Mouse (Mus musculus): ENCODE data around the gene Lin28a. TPM values are rescaled to one million over a fixed set of nuclear protein-coding genes. Genes with fewer than 3 reads are reported as not detected.
"Not testable (repeated sequence)": the region's sequence is repeated elsewhere in the genome, so short reads cannot be mapped to it uniquely, and the experiment has no call there.

Gene Lin28a
- polyA plus RNA-seq, 1 experiment from 2014 or later: 1.8 TPM

DNA sequence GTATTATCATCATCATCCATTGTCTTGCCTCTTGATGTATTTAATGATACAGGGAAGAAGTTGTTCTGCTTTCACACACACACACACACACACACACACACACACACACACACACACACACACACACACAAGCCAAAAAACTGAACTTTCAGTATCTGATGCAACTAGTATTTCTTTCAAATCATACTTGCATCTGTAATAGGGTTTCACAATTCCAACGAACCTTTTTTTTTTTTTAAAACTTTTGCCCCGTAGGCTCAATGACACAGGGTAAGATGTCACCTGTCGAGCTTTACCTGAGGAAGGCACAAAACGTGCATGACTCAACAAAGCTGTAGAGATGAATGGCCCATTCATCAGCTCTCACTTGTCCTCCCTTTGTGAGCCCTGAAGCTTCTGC lies 16.4 kb downstream of the Lin28a start:
- H3K27me3 ChIP-seq: no peaks in the 10 kb centered on the region
- H3K4me1 ChIP-seq (replicated peaks): peaks cover 20% of the 10 kb centered on the region
- no peak overlapping the region for H3K4me2 ChIP-seq
- WGBS (ENCODE audit: insufficient replicate concordance): 60% methylated on average over 4 of the region's 4 CpGs
- no peak overlapping the region for H3K27ac ChIP-seq
- no peak overlapping the region for H3K4me3 ChIP-seq (replicated peaks)
- ATAC-seq (ENCODE audit: low read depth) (no peak), DNase-seq (no peak)
- H3K9ac ChIP-seq: no peak overlapping the region
- H3K9me3 ChIP-seq (replicated peaks): no peaks in the 10 kb centered on the region
- H3K36me3 ChIP-seq: peaks cover 7% of the 10 kb centered on the region; the same call in 1 of the 2 replicates

DNA sequence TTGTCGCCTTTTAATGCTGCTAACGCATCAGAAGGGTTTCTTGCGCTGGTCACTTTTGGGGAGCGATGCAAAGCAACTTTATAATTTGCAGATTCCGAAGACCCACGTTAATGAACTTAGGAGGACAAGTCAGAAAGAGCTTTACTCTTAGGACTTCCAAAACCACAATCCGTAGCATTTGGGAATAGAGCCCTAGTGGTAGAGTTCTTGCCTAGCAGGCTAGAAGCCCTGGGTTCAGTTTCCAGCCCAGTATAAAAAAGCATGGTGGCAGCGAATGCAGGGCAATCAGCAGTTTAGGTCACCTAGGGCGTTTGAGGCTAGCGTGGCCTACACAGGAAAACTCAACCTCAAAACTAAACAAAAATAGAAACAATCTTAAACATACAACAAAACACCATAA lies 16.9 kb downstream of the Lin28a start:
- no peaks in the 10 kb centered on the region for H3K9me3 ChIP-seq (replicated peaks)
- H3K36me3 ChIP-seq: peaks cover 10% of the 10 kb centered on the region; the same call in 1 of the 2 replicates
- no peak overlapping the region for H3K9ac ChIP-seq
- DNase-seq: no peak
- H3K27me3 ChIP-seq: no peaks in the 10 kb centered on the region
- H3K4me3 ChIP-seq (replicated peaks): no peak overlapping the region
- H3K4me2 ChIP-seq: peak overlapping the region; percentile 75
- no peak for ATAC-seq (ENCODE audit: low read depth)
- 62% methylated on average over 10 of the region's 10 CpGs for WGBS (ENCODE audit: insufficient replicate concordance)
- no peak overlapping the region for H3K27ac ChIP-seq
- H3K4me1 ChIP-seq (replicated peaks): peaks cover 20% of the 10 kb centered on the region

DNA sequence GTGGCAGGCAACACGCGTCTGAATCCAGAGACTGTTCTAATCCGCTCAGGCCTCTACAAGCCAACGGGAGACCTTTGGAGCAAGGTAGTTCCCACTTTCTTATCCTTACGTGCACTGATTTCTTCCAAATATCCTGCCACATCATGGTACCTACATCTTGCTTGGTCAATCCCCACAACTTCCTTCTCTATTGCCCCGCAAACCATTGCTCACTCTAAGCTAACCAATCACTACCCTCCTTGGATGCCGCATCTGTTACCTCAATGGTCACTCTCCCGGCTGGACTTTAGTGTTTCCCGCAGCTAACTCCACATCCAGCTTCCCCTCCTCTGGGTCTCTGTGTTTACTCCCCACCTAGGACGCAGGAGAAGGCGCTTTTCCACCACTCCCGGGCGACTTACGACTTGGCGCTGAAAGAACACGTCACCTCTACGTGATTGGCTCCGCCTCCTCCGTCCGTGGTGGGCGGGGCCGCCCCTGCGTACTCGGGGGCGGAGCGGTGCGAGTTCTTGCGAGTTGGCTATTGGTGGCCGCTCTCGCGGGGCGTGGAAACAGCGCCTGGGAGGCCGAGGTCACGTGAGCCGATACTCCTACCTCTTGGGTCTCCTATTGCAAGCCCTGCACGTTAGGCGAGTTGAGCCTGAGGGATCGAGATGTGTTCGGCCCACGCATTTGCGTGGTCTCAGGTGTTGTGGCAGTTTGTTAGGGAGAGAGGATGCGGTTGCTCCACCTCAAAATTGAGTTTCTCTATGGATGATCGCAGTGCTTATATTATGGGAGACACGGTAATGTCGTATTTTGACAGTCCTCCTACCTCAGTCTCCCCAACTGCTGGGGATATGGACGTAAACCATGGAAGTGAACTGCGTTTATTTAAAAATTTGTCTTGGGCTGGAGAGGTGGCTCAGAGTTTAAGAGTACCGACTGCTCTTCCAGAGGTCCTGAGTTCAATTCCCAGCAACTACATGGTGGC lies 17.9 kb downstream of the Lin28a start, which contains the start of gene Dhdds:
TSS of gene Dhdds (minus strand) at position 453 of the 973 bp plus-strand sequence.
- H3K27ac ChIP-seq: peak within 1 kb of the TSS; percentile 31; the same call in 1 of the 2 replicates
- peak; percentile 95 for ATAC-seq (ENCODE audit: low read depth)
- peak; percentile 83 for DNase-seq
- WGBS (ENCODE audit: insufficient replicate concordance): 1% methylated on average over 49 of the region's 49 CpGs
- no peaks in the 10 kb centered on the region for H3K9me3 ChIP-seq (replicated peaks)
- no peaks in the 10 kb centered on the region for H3K27me3 ChIP-seq
- H3K4me1 ChIP-seq (replicated peaks): peaks cover 20% of the 10 kb centered on the region
- H3K4me2 ChIP-seq: peak within 1 kb of the TSS; percentile 75
- H3K36me3 ChIP-seq: peaks cover 19% of the 10 kb centered on the region
- peak within 1 kb of the TSS; percentile 82 for H3K9ac ChIP-seq
- peak within 1 kb of the TSS; percentile 79 for H3K4me3 ChIP-seq (replicated peaks)

DNA sequence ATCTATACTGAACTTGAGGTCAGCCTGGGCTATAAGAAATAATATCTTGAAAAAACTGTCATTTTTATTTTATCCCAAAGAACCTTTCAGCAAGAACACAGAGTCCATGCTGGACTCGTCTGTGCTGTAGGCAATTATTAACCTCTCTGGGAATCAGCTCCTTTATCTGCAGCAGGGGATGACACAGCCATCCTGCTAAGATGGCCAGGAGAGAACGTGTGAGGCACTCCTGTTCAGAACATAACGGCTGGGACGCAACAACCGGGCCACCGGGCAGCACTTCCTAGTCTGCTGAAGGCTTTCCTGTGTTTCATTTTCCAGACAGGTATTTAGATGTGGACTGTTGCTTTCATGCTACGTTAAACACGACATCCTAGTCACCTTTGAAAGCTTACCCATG lies 23.9 kb downstream of the Lin28a start:
- Histone ChIP-seq H3K27ac (no peak overlapping the region), H3K4me3 (replicated peaks) (no peak overlapping the region), H3K4me1 (replicated peaks) (peaks cover 4% of the 10 kb centered on the region), H3K9ac (no peak overlapping the region), H3K36me3 (peaks cover 77% of the 10 kb centered on the region), H3K4me2 (no peak overlapping the region), H3K9me3 (replicated peaks) (no peaks in the 10 kb centered on the region), H3K27me3 (no peaks in the 10 kb centered on the region)
- ATAC-seq (ENCODE audit: low read depth) (no peak), DNase-seq (no peak)
- 80% methylated on average over 8 of the region's 8 CpGs for WGBS (ENCODE audit: insufficient replicate concordance)

DNA sequence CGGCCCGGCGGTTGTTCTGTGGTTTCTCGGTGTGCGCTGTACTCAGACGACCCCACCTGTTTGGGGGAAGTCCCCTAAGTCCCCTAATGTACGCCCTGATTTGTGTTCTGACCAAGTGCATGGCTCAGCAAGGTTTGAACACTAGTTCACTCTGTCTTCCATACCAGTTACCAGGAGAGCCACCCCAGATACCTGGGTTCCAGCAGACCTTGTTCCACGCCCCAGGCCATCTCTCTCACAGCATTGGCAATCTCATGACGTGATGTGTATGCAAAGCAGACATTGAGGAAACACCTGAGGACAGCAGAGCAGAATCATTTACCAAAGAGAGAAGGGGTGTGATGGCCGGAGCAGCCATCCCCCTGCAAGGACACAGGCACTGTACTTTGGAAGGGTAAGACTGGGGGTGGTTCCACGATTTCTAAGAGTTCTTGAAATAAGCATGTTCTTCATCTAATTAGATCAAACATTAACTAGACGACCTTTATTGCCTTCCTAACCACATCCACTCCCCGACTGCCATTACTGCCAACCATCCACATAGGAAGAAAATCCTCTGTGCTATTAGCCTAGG lies 27.5 kb downstream of the Lin28a start:
- H3K36me3 ChIP-seq: peaks cover 89% of the 10 kb centered on the region
- ATAC-seq (ENCODE audit: low read depth) (no peak), DNase-seq (no peak)
- 77% methylated on average over 13 of the region's 13 CpGs for WGBS (ENCODE audit: insufficient replicate concordance)
- H3K27ac ChIP-seq: no peak overlapping the region
- no peak overlapping the region for H3K4me2 ChIP-seq
- no peak overlapping the region for H3K4me3 ChIP-seq (replicated peaks)
- no peaks in the 10 kb centered on the region for H3K4me1 ChIP-seq (replicated peaks)
- no peak overlapping the region for H3K9ac ChIP-seq
- no peaks in the 10 kb centered on the region for H3K9me3 ChIP-seq (replicated peaks)
- H3K27me3 ChIP-seq: no peaks in the 10 kb centered on the region

DNA sequence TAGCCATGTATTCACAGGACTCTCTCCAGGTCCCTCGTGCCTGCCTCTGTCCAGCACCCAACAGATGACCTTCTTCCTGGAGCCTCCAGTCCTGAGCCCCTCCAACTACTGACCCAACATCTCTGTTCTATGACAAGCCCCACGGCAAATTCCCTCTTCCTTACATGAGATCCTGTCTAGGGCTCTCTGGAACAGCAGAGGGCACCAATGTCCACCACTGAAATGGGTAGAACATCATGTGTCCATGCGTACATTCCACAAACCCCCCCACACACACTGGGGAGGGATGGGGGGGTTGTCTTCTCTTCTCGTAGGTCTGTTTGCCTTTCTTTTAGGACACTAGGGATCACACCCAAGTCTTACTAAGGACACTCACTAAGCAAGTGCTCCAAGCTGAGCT lies 28.6 kb downstream of the Lin28a start:
- Histone ChIP-seq H3K9ac (no peak overlapping the region), H3K36me3 (peaks cover 83% of the 10 kb centered on the region), H3K4me3 (replicated peaks) (no peak overlapping the region), H3K4me2 (no peak overlapping the region), H3K27me3 (no peaks in the 10 kb centered on the region), H3K9me3 (replicated peaks) (no peaks in the 10 kb centered on the region), H3K4me1 (replicated peaks) (no peaks in the 10 kb centered on the region), H3K27ac (no peak overlapping the region)
- no peak for DNase-seq
- 63% methylated on average over 4 of the region's 4 CpGs for WGBS (ENCODE audit: insufficient replicate concordance)
- no peak for ATAC-seq (ENCODE audit: low read depth)

DNA sequence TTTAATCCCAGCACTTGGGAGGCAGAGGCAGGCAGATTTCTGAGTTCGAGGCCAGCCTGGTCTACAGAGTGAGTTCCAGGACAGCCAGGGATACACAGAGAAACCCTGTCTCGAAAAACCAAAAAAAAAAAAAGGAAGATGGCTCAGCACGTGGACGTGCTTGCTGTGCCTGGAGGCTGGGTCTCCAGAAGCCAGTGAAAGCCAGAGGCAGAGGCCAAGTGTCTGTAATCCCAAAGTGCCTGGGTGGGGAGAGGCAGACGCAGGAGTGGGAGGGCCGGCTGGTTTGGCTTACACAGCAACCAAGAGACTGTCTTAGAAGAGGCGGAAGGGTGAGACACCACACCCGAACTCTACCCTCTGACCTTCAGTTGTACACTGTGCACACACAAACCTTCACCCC lies 30.4 kb downstream of the Lin28a start:
- ATAC-seq (ENCODE audit: low read depth); DNase-seq; H3K27me3 ChIP-seq; H3K9ac ChIP-seq; H3K27ac ChIP-seq; H3K4me2 ChIP-seq; H3K4me1 ChIP-seq (replicated peaks); H3K9me3 ChIP-seq (replicated peaks); H3K4me3 ChIP-seq (replicated peaks): not testable (repeated sequence)
- H3K36me3 ChIP-seq: peaks cover 70% of the 10 kb centered on the region
- WGBS (ENCODE audit: insufficient replicate concordance): 80% methylated on average over 8 of the region's 8 CpGs

DNA sequence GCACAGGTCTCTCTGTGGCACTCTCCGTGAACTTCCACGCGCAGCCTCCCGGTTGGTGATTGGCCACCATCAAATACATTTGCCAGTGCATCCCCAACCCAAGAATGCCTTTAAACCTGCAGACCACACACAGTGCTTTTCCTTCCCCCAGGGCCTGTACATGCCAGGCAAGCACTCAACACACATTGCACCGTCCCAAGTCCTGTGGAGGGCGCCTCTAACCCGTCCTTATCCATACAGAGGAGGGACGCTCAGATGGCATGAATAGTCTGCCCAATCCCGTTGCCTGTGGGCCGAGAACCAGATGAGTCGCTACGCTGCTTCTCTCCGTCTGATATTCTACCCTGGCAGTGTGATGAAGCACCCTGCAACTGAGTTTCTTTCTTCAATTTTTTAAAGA lies 35.7 kb downstream of the Lin28a start:
- Histone ChIP-seq H3K27ac (no peak overlapping the region), H3K4me3 (replicated peaks) (no peak overlapping the region), H3K4me2 (no peak overlapping the region), H3K36me3 (peaks cover 69% of the 10 kb centered on the region), H3K9me3 (replicated peaks) (no peaks in the 10 kb centered on the region), H3K9ac (no peak overlapping the region), H3K27me3 (no peaks in the 10 kb centered on the region), H3K4me1 (replicated peaks) (no peaks in the 10 kb centered on the region)
- no peak for DNase-seq
- WGBS (ENCODE audit: insufficient replicate concordance): 85% methylated on average over 13 of the region's 13 CpGs
- no peak for ATAC-seq (ENCODE audit: low read depth)

DNA sequence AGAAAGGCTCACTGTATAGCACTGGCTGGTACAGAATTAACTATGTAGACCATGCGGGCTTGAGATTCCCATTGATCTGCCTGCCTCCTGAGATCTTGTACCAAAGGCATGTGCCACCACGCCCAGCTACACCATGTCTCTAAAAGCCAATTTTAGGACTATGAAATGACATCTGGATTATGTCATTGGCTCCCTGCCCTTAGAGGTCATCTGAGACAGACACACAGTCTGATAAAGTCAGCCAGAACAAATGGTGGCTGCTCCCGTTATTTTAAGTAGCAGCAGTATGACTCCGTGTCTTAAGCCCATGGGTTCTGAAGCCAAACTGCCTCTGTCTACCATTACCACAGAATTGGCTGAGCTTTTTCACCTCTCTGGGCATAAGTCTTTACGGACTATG lies 38.1 kb downstream of the Lin28a start:
- ATAC-seq (ENCODE audit: low read depth) (no peak), DNase-seq (no peak)
- no peak overlapping the region for H3K4me3 ChIP-seq (replicated peaks)
- no peaks in the 10 kb centered on the region for H3K4me1 ChIP-seq (replicated peaks)
- H3K9me3 ChIP-seq (replicated peaks): no peaks in the 10 kb centered on the region
- H3K9ac ChIP-seq: no peak overlapping the region
- H3K27me3 ChIP-seq: no peaks in the 10 kb centered on the region
- 78% methylated on average over 5 of the region's 5 CpGs for WGBS (ENCODE audit: insufficient replicate concordance)
- peaks cover 68% of the 10 kb centered on the region for H3K36me3 ChIP-seq
- H3K27ac ChIP-seq: no peak overlapping the region
- no peak overlapping the region for H3K4me2 ChIP-seq

DNA sequence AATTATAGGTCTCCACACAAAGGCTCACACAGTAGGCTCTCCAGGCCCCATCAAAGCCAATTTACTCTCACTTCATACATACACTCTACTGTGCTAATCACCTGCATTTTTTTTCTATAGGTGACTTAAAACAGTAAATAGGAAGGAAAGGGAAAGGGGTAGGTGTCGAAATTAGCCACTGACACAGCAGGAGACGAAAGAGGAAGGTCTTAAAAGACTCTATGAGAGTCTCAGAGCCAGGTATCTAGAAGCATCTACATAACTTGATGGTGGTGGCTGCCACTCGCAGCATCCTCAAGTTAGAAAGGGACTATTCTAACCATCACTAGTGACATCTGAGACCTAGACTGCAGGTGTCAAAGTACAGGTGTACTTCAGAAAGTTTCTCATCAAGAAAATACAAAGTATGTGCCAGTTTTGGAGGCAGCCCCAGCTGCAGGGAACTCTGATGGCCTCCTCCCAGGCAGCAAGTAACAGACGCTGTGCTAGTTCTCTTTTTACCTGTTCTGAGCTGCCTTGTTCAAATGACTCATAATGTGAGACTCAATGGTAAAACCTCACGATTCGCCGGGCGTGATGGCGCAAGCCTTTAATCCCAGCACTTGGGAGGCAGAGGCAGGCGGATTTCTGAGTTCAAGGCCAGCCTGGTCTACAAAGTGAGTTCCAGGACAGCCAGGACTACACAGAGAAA lies 40.5 kb downstream of the Lin28a start:
- H3K36me3 ChIP-seq: peaks cover 68% of the 10 kb centered on the region

DNA sequence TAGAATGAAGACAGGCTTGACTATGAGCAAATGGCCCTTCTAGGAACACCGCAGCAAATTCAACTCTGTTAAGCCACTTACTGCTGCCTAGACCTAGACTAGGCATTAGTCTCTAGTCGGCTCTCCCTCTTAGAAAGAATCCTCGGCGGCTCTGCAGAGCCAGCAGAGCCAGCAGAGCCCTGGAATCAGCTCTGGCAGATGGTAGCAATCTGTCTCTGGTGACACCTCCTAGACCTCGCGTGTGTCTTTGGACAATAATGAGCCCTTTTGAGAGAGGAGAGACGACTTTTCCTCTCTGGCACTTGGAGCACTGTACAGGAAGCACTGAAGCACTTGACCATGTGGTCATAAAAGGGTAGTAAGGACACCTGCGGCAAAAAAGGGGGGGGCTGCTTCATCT lies 46.9 kb downstream of the Lin28a start:
- no peaks in the 10 kb centered on the region for H3K9me3 ChIP-seq (replicated peaks)
- H3K36me3 ChIP-seq: peaks cover 40% of the 10 kb centered on the region
- no peak overlapping the region for H3K4me2 ChIP-seq
- WGBS (ENCODE audit: insufficient replicate concordance): 69% methylated on average over 8 of the region's 8 CpGs
- H3K27ac ChIP-seq: no peak overlapping the region
- no peak overlapping the region for H3K4me3 ChIP-seq (replicated peaks)
- no peak overlapping the region for H3K9ac ChIP-seq
- ATAC-seq (ENCODE audit: low read depth) (no peak), DNase-seq (no peak)
- H3K4me1 ChIP-seq (replicated peaks): peaks cover 29% of the 10 kb centered on the region
- no peaks in the 10 kb centered on the region for H3K27me3 ChIP-seq

More for the DNA sequence above, 40.5 kb downstream of the Lin28a start:
- 80% methylated on average over 10 of the region's 10 CpGs for WGBS (ENCODE audit: insufficient replicate concordance)
- H3K4me3 ChIP-seq (replicated peaks): no peak overlapping the region
- no peak overlapping the region for H3K4me2 ChIP-seq
- DNase-seq (no peak), ATAC-seq (ENCODE audit: low read depth) (no peak)
- no peak overlapping the region for H3K9ac ChIP-seq
- no peak overlapping the region for H3K27ac ChIP-seq
- no peaks in the 10 kb centered on the region for H3K27me3 ChIP-seq
- H3K4me1 ChIP-seq (replicated peaks): no peaks in the 10 kb centered on the region
- H3K9me3 ChIP-seq (replicated peaks): no peaks in the 10 kb centered on the region

Data from liver, embryonic 13.5 days (tissue).